Mouse (Mus musculus): ENCODE data around the gene Actbl2. TPM values are rescaled to one million over a fixed set of nuclear protein-coding genes. Genes with fewer than 3 reads are reported as not detected.

The Actbl2 gene
- polyA plus RNA-seq, 1 experiment from 2014 or later: not detected

DNA sequence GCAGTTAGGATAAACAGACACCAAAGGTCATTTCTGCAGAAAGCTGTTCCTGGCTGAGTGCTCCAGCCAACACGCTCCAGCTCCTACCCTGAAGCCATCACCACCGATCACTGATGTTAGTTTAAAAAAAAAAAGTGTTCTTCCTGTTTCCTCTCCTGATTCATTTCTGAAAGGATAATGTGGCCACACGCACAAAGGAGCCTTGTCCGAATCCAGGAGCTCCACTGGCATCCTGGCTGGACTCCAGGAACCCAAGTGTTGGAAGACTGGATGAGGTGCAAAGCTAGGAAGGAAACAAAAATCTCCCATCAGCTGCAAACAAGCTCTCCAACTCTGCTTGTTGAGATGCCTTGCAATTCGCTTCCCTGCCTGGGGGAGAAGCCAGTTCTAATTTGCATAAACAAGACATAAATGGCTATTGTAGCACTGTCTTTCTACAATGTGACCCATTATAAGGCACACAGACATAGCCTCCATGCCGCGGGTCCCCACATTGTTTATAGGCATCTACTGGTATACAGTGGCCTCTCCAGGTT lies 37.2 kb downstream of the Actbl2 start:
- Histone ChIP-seq H3K27me3 (replicated peaks; ENCODE audit: control insufficient read depth, insufficient read depth, low read length) (no peaks in the 10 kb centered on the region), H3K4me2 (ENCODE audit: low read length) (peak overlapping the region; percentile 23; the same call in 1 of the 2 replicates), H3K9ac (ENCODE audit: low read length) (no peak overlapping the region), H3K4me3 (ENCODE audit: low read depth, low read length) (no peak overlapping the region), H3K4me1 (replicated peaks; ENCODE audit: control insufficient read depth, insufficient read depth, low read length) (peaks cover 12% of the 10 kb centered on the region), H3K9me3 (ENCODE audit: control insufficient read depth, low read length) (0 out of 2 replicates have a peak, but pooled peaks cover 4% of the 10 kb centered on the region), H3K27ac (ENCODE audit: low read depth) (peak overlapping the region; percentile 76), H3K36me3 (ENCODE audit: control insufficient read depth, insufficient read depth, low read length) (no peaks in the 10 kb centered on the region)
- WGBS: 31% methylated on average over 7 of the region's 7 CpGs
- ATAC-seq (replicated peaks; ENCODE audit: low FRiP score, low TSS enrichment, low read depth) (no peak), DNase-seq (ENCODE audit: low spot score) (peak; percentile 64)

GRCm38 (mm10) chr13:111293478-111293877 lies 38.7 kb downstream of the Actbl2 start:
- H3K27me3 ChIP-seq (replicated peaks; ENCODE audit: control insufficient read depth, insufficient read depth, low read length): no peaks in the 10 kb centered on the region
- H3K4me1 ChIP-seq (replicated peaks; ENCODE audit: control insufficient read depth, insufficient read depth, low read length): peaks cover 12% of the 10 kb centered on the region
- no peak overlapping the region for H3K27ac ChIP-seq (ENCODE audit: low read depth)
- ATAC-seq (replicated peaks; ENCODE audit: low FRiP score, low TSS enrichment, low read depth) (0 out of 2 replicates have a peak, but pooled peaks have one; percentile 14), DNase-seq (ENCODE audit: low spot score) (no peak)
- H3K9me3 ChIP-seq (ENCODE audit: control insufficient read depth, low read length): no peaks in the 10 kb centered on the region
- no peak overlapping the region for H3K9ac ChIP-seq (ENCODE audit: low read length)
- H3K4me3 ChIP-seq (ENCODE audit: low read depth, low read length): no peak overlapping the region
- WGBS: 92% methylated on average over 2 of the region's 2 CpGs
- H3K36me3 ChIP-seq (ENCODE audit: control insufficient read depth, insufficient read depth, low read length): no peaks in the 10 kb centered on the region
- H3K4me2 ChIP-seq (ENCODE audit: low read length): no peak overlapping the region

- Histone ChIP-seq H3K4me3 (ENCODE audit: low read depth, low read length) (no peak overlapping the region), H3K27me3 (replicated peaks; ENCODE audit: control insufficient read depth, insufficient read depth, low read length) (no peaks in the 10 kb centered on the region), H3K4me1 (replicated peaks; ENCODE audit: control insufficient read depth, insufficient read depth, low read length) (peaks cover 12% of the 10 kb centered on the region), H3K27ac (ENCODE audit: low read depth) (no peak overlapping the region), H3K36me3 (ENCODE audit: control insufficient read depth, insufficient read depth, low read length) (no peaks in the 10 kb centered on the region), H3K9ac (ENCODE audit: low read length) (no peak overlapping the region), H3K9me3 (ENCODE audit: control insufficient read depth, low read length) (no peaks in the 10 kb centered on the region), H3K4me2 (ENCODE audit: low read length) (no peak overlapping the region)
- ATAC-seq (replicated peaks; ENCODE audit: low FRiP score, low TSS enrichment, low read depth) (peak; percentile 40; the same call in 1 of the 2 replicates), DNase-seq (ENCODE audit: low spot score) (no peak)
- WGBS: 41% methylated on average over 4 of the region's 4 CpGs
Measured at GRCm38 (mm10) chr13:111294965-111295494, 40.2 kb downstream of the Actbl2 start.

DNA sequence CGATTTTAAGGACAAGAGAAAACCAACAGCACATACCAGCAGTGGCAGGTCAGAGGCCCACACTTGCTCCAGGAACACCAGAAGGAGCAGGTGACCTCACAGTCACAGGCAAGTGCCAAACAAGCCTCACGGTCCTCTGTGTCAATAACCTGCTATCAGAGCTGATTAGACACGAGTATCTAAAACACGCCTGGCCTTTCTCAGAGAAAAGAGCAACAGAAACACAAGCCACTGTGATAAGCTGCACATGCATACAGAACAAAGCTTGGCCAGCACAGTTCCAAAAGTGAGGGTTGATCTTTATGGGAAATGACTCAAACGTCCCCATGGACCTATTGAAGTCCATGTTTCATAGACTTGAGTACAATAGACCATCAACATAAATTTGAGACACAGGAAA lies 41.2 kb downstream of the Actbl2 start:
- peaks cover 12% of the 10 kb centered on the region for H3K4me1 ChIP-seq (replicated peaks; ENCODE audit: control insufficient read depth, insufficient read depth, low read length)
- no peak overlapping the region for H3K4me2 ChIP-seq (ENCODE audit: low read length)
- no peaks in the 10 kb centered on the region for H3K9me3 ChIP-seq (ENCODE audit: control insufficient read depth, low read length)
- DNase-seq (ENCODE audit: low spot score) (no peak), ATAC-seq (replicated peaks; ENCODE audit: low FRiP score, low TSS enrichment, low read depth) (no peak)
- no peak overlapping the region for H3K9ac ChIP-seq (ENCODE audit: low read length)
- no peaks in the 10 kb centered on the region for H3K27me3 ChIP-seq (replicated peaks; ENCODE audit: control insufficient read depth, insufficient read depth, low read length)
- no peak overlapping the region for H3K4me3 ChIP-seq (ENCODE audit: low read depth, low read length)
- WGBS: 52% methylated on average over 5 of the region's 5 CpGs
- no peak overlapping the region for H3K27ac ChIP-seq (ENCODE audit: low read depth)
- H3K36me3 ChIP-seq (ENCODE audit: control insufficient read depth, insufficient read depth, low read length): no peaks in the 10 kb centered on the region

DNA sequence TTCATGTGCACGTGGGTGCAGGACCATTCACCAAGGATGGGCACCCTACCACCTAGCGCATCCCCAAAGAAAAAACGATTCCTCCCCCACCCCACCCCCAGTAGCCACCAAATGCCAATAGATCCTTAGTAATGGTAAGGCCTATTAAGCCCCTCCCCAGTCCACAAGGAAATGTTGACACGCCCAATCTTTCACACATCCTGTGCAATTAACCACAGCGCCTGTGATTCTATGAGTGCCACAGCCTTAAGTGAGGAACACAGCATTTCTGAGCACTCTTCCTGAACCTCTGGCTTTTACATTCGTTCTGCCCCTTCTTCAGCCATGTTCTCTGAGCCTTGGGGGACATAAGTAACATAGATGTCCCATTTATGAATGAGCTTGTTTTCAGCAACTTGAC lies 42.8 kb downstream of the Actbl2 start:
- WGBS: 86% methylated on average over 6 of the region's 6 CpGs
- no peak overlapping the region for H3K4me3 ChIP-seq (ENCODE audit: low read depth, low read length)
- H3K4me1 ChIP-seq (replicated peaks; ENCODE audit: control insufficient read depth, insufficient read depth, low read length): no peaks in the 10 kb centered on the region
- H3K9ac ChIP-seq (ENCODE audit: low read length): no peak overlapping the region
- no peaks in the 10 kb centered on the region for H3K27me3 ChIP-seq (replicated peaks; ENCODE audit: control insufficient read depth, insufficient read depth, low read length)
- H3K27ac ChIP-seq (ENCODE audit: low read depth): no peak overlapping the region
- H3K9me3 ChIP-seq (ENCODE audit: control insufficient read depth, low read length): no peaks in the 10 kb centered on the region
- no peak overlapping the region for H3K4me2 ChIP-seq (ENCODE audit: low read length)
- H3K36me3 ChIP-seq (ENCODE audit: control insufficient read depth, insufficient read depth, low read length): no peaks in the 10 kb centered on the region
- no peak for ATAC-seq (replicated peaks; ENCODE audit: low FRiP score, low TSS enrichment, low read depth)
- DNase-seq (ENCODE audit: low spot score): no peak

GRCm38 (mm10) chr13:111299145-111299713 lies 44.4 kb downstream of the Actbl2 start:
- H3K27ac ChIP-seq (ENCODE audit: low read depth): no peak overlapping the region
- H3K4me1 ChIP-seq (replicated peaks; ENCODE audit: control insufficient read depth, insufficient read depth, low read length): no peaks in the 10 kb centered on the region
- WGBS: 83% methylated on average over 8 of the region's 8 CpGs
- H3K27me3 ChIP-seq (replicated peaks; ENCODE audit: control insufficient read depth, insufficient read depth, low read length): no peaks in the 10 kb centered on the region
- ATAC-seq (replicated peaks; ENCODE audit: low FRiP score, low TSS enrichment, low read depth) (no peak), DNase-seq (ENCODE audit: low spot score) (no peak)
- no peaks in the 10 kb centered on the region for H3K9me3 ChIP-seq (ENCODE audit: control insufficient read depth, low read length)
- no peak overlapping the region for H3K4me3 ChIP-seq (ENCODE audit: low read depth, low read length)
- no peak overlapping the region for H3K9ac ChIP-seq (ENCODE audit: low read length)
- H3K4me2 ChIP-seq (ENCODE audit: low read length): no peak overlapping the region
- H3K36me3 ChIP-seq (ENCODE audit: control insufficient read depth, insufficient read depth, low read length): no peaks in the 10 kb centered on the region

GRCm38 (mm10) chr13:111300846-111301245 lies 46.0 kb downstream of the Actbl2 start:
- no peak for ATAC-seq (replicated peaks; ENCODE audit: low FRiP score, low TSS enrichment, low read depth)
- WGBS: 94% methylated on average over 3 of the region's 3 CpGs
- no peak for DNase-seq (ENCODE audit: low spot score)
- H3K27ac ChIP-seq (ENCODE audit: low read depth): no peak overlapping the region
- H3K4me1 ChIP-seq (replicated peaks; ENCODE audit: control insufficient read depth, insufficient read depth, low read length): no peaks in the 10 kb centered on the region
- H3K4me2 ChIP-seq (ENCODE audit: low read length): no peak overlapping the region
- no peaks in the 10 kb centered on the region for H3K9me3 ChIP-seq (ENCODE audit: control insufficient read depth, low read length)
- H3K27me3 ChIP-seq (replicated peaks; ENCODE audit: control insufficient read depth, insufficient read depth, low read length): no peaks in the 10 kb centered on the region
- H3K36me3 ChIP-seq (ENCODE audit: control insufficient read depth, insufficient read depth, low read length): no peaks in the 10 kb centered on the region
- no peak overlapping the region for H3K9ac ChIP-seq (ENCODE audit: low read length)
- H3K4me3 ChIP-seq (ENCODE audit: low read depth, low read length): no peak overlapping the region

DNA sequence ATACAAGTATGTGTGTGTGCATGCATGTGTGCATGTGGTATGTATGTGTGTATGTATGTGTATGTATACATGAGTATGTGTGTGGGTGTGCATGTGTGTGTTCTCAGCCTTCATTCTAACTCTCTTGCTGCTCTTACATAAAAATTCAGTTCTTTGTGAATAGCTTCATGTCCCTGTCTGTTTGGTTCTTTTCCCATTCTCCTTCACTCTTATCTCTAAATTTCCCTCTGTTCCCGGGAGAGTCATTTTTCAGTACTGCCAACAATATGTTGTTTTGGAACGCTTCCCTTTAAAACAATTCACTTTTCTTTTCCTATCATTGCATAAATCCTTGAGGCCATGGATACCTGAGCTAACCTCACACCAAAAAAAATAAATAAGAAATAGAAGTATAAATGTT lies 46.6 kb downstream of the Actbl2 start:
- no peak for ATAC-seq (replicated peaks; ENCODE audit: low FRiP score, low TSS enrichment, low read depth)
- no peaks in the 10 kb centered on the region for H3K4me1 ChIP-seq (replicated peaks; ENCODE audit: control insufficient read depth, insufficient read depth, low read length)
- H3K36me3 ChIP-seq (ENCODE audit: control insufficient read depth, insufficient read depth, low read length): no peaks in the 10 kb centered on the region
- no peak for DNase-seq (ENCODE audit: low spot score)
- WGBS: 58% methylated on average over 2 of the region's 2 CpGs
- H3K27ac ChIP-seq (ENCODE audit: low read depth): no peak overlapping the region
- no peaks in the 10 kb centered on the region for H3K9me3 ChIP-seq (ENCODE audit: control insufficient read depth, low read length)
- no peaks in the 10 kb centered on the region for H3K27me3 ChIP-seq (replicated peaks; ENCODE audit: control insufficient read depth, insufficient read depth, low read length)
- H3K9ac ChIP-seq (ENCODE audit: low read length): no peak overlapping the region
- no peak overlapping the region for H3K4me2 ChIP-seq (ENCODE audit: low read length)
- H3K4me3 ChIP-seq (ENCODE audit: low read depth, low read length): no peak overlapping the region

GRCm38 (mm10) chr13:111304194-111304593 lies 49.4 kb downstream of the Actbl2 start:
- no peak overlapping the region for H3K4me2 ChIP-seq (ENCODE audit: low read length)
- no peak overlapping the region for H3K9ac ChIP-seq (ENCODE audit: low read length)
- no peak for DNase-seq (ENCODE audit: low spot score)
- no peaks in the 10 kb centered on the region for H3K27me3 ChIP-seq (replicated peaks; ENCODE audit: control insufficient read depth, insufficient read depth, low read length)
- no peak overlapping the region for H3K4me3 ChIP-seq (ENCODE audit: low read depth, low read length)
- no peak overlapping the region for H3K27ac ChIP-seq (ENCODE audit: low read depth)
- no peak for ATAC-seq (replicated peaks; ENCODE audit: low FRiP score, low TSS enrichment, low read depth)
- WGBS: 82% methylated on average over 2 of the region's 2 CpGs
- H3K9me3 ChIP-seq (ENCODE audit: control insufficient read depth, low read length): no peaks in the 10 kb centered on the region
- H3K4me1 ChIP-seq (replicated peaks; ENCODE audit: control insufficient read depth, insufficient read depth, low read length): no peaks in the 10 kb centered on the region
- H3K36me3 ChIP-seq (ENCODE audit: control insufficient read depth, insufficient read depth, low read length): no peaks in the 10 kb centered on the region

Measured in intestine, embryonic 14.5 days (tissue).